9 mouse cellular contexts compared by ENCODE assay signal in the genomic region with DNA sequence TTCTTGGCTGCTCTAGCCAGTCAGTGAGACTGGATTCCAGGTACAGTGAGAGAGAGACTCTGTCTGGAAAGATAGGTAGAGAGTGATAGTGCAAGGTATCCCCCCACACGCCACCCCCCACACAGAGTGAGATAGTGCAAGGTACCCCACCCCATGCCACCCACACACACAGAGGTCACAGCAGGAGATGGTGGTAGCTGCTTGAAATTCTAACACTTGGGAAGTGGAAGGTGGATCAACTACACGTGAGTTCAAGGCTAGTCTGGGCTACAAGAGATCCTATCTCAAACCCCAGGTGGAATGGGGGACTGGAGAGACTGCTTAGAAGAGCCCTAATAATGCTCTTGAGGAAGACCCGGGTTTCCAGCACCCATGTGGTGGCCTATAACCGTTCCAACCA. TPM values are rescaled to one million over a fixed set of nuclear protein-coding genes. Genes with fewer than 3 reads are reported as not detected.
A peak's percentile ranks its signal among the peaks of the same experiment; 100 is the strongest.
DNase-seq lines count a peak whose midpoint lies in the region; ATAC-seq and TF ChIP-seq lines count a peak whose summit lies in the region.
"Had no signal": no experiment of that assay in that cellular context is flagged by ENCODE, and none has a peak within 500 bp of the region (broad histone marks: within the 10 kb centered on the region; RNA-seq: fewer than 3 reads in every experiment).

No protein-coding gene starts in this region.

- H3K9ac ChIP-seq in heart, embryonic 13.5 days, result peak overlapping the region; percentile 82
- peak overlapping the region; percentile 73 for H3K9ac ChIP-seq in MEL (ENCODE audit: control insufficient read depth, low read depth, low read length, poor library complexity, severe bottlenecking)
- H3K9ac ChIP-seq in hindbrain, embryonic 12.5 days, result peak overlapping the region; percentile 75
- H3K9ac ChIP-seq in midbrain, embryonic 12.5 days (replicated peaks), result peak overlapping the region; percentile 76

- TF ChIP-seq EP300 in MEL (IDR thresholded peaks at IDR 0.05; ENCODE audit: low read depth in 1 of 2, low read length in 2 of 2), result no peak

- DNase-seq in heart, postnatal 25 days (ENCODE audit: low spot score), result no peak
- peak; percentile 61 for DNase-seq in MEL (ENCODE audit: low read depth, low spot score)
- no peak for DNase-seq in frontal cortex, postnatal 25 days (ENCODE audit: low spot score in 2 of 2)
- no peak for DNase-seq in layer of hippocampus, adult 18-20 months (ENCODE audit: low spot score in 2 of 2)
- DNase-seq: thymus, postnatal 25 days had no signal

- no peak for ATAC-seq in heart, embryonic 13.5 days (ENCODE audit: extremely low read depth, insufficient number of reproducible peaks, low FRiP score, low TSS enrichment)
- ATAC-seq in hindbrain, embryonic 12.5 days (ENCODE audit: low FRiP score), result no peak
- no peak for ATAC-seq in midbrain, embryonic 12.5 days (ENCODE audit: low FRiP score, low read depth)
- no peak for ATAC-seq in erythroid progenitor cell, adult 5-6 weeks (replicated peaks; ENCODE audit: low FRiP score, poor library complexity, severe bottlenecking)

- H3K4me1 ChIP-seq in heart, embryonic 13.5 days, result peaks cover 25% of the 10 kb centered on the region
- H3K4me1 ChIP-seq in MEL (ENCODE audit: control insufficient read depth in 1 of 2, insufficient read depth in 2 of 2, low read length in 2 of 2), result peaks cover 9 to 18% of the 10 kb centered on the region in 2 experiments; a peak in 3 of 4 replicates
- peaks cover 19% of the 10 kb centered on the region for H3K4me1 ChIP-seq in hindbrain, embryonic 12.5 days
- H3K4me1 ChIP-seq in midbrain, embryonic 12.5 days, result peaks cover 28% of the 10 kb centered on the region

- H3K36me3 ChIP-seq in heart, embryonic 13.5 days, result peaks cover 30% of the 10 kb centered on the region
- H3K36me3 ChIP-seq in MEL (ENCODE audit: control insufficient read depth in 1 of 2, insufficient read depth in 2 of 2, low read length in 2 of 2), result peaks cover 0 to 43% of the 10 kb centered on the region in 2 experiments; a peak in 2 of 4 replicates
- H3K36me3 ChIP-seq in hindbrain, embryonic 12.5 days, result peaks cover 13% of the 10 kb centered on the region; the same call in 1 of the 2 replicates
- peaks cover 9% of the 10 kb centered on the region for H3K36me3 ChIP-seq in midbrain, embryonic 12.5 days

- peak overlapping the region; percentile 76 for H3K4me2 ChIP-seq in heart, embryonic 13.5 days
- H3K4me2 ChIP-seq in hindbrain, embryonic 12.5 days (replicated peaks), result peak overlapping the region; percentile 84
- peak overlapping the region; percentile 80 for H3K4me2 ChIP-seq in midbrain, embryonic 12.5 days (replicated peaks)

- H3K9me3 ChIP-seq in heart, embryonic 13.5 days, result no peaks in the 10 kb centered on the region
- no peaks in the 10 kb centered on the region for H3K9me3 ChIP-seq in MEL (replicated peaks; ENCODE audit: insufficient read depth, low read length)
- no peaks in the 10 kb centered on the region for H3K9me3 ChIP-seq in hindbrain, embryonic 12.5 days (replicated peaks)
- H3K9me3 ChIP-seq in midbrain, embryonic 12.5 days, result no peaks in the 10 kb centered on the region

- H3K27me3 ChIP-seq in heart, embryonic 13.5 days (replicated peaks), result no peaks in the 10 kb centered on the region
- no peaks in the 10 kb centered on the region for H3K27me3 ChIP-seq in MEL (ENCODE audit: control insufficient read depth in 1 of 2, insufficient read depth in 2 of 2, low read length in 2 of 2)
- H3K27me3 ChIP-seq in hindbrain, embryonic 12.5 days, result no peaks in the 10 kb centered on the region
- H3K27me3 ChIP-seq in midbrain, embryonic 12.5 days, result no peaks in the 10 kb centered on the region

- TF ChIP-seq CTCF in MEL (IDR thresholded peaks at IDR 0.05 in 2 of 3, conservative IDR thresholded peaks at IDR 0.05 in 1 of 3; ENCODE audit: control insufficient read depth in 1 of 3, insufficient read depth in 1 of 3, low read depth in 2 of 3, low read length in 3 of 3, poor library complexity in 1 of 3, severe bottlenecking in 1 of 3), result no peak

- peak in 1 of 2 experiments; percentile 16; a peak in 1 of 4 replicates for TF ChIP-seq POLR2A in MEL (IDR thresholded peaks at IDR 0.05; ENCODE audit: control insufficient read depth in 1 of 2, insufficient read depth in 1 of 2, low read depth in 1 of 2, low read length in 2 of 2, poor library complexity in 1 of 2)

- peak overlapping the region; percentile 97 for H3K27ac ChIP-seq in heart, embryonic 13.5 days (replicated peaks)
- peak overlapping the region; percentile 88 for H3K27ac ChIP-seq in MEL (ENCODE audit: control insufficient read depth, low read depth, low read length)
- H3K27ac ChIP-seq in hindbrain, embryonic 12.5 days, result no peak overlapping the region
- peak overlapping the region; percentile 97; the same call in 1 of the 2 replicates for H3K27ac ChIP-seq in midbrain, embryonic 12.5 days (replicated peaks)

- no peak for TF ChIP-seq RAD21 in MEL (IDR thresholded peaks at IDR 0.05; ENCODE audit: low read depth, low read length)

- peaks cover 45% of the 10 kb centered on the region for H3K79me2 ChIP-seq in MEL (ENCODE audit: control insufficient read depth, insufficient read depth, low read length, poor library complexity)

- intact Hi-C loops in heart, postnatal 25 days (cut with DNase I), result loop anchor here (5.0 to 10.0 kb wide), 3 partner anchors 514 to 754 kb away; a partner anchor contains a TSS

- 31% methylated on average over 4 of the region's 4 CpGs for WGBS in heart, embryonic 13.5 days
- 57% methylated on average over 4 of the region's 4 CpGs for WGBS in hindbrain, embryonic 12.5 days
- 43% methylated on average over 4 of the region's 4 CpGs for WGBS in midbrain, embryonic 12.5 days

- H3K4me3 ChIP-seq in heart, embryonic 13.5 days, result peak overlapping the region; percentile 68
- peak overlapping the region; percentile 60 to 65 for H3K4me3 ChIP-seq in MEL (ENCODE audit: control insufficient read depth in 1 of 2, insufficient read depth in 1 of 2, low read depth in 2 of 2, low read length in 2 of 2)
- peak overlapping the region; percentile 64 for H3K4me3 ChIP-seq in hindbrain, embryonic 12.5 days
- peak overlapping the region; percentile 68 for H3K4me3 ChIP-seq in midbrain, embryonic 12.5 days

RNA-seq across cellular contexts. Expression of a gene that starts 0.8 kb away (rescaled TPM):
- polyA plus RNA-seq in heart, embryonic 13.5 days (2015; fragmentation: Nextera tagmentation; extraction: Ambion mirVana), result 7.1 and 7.8 TPM in 2 replicates
- 1 to 10 TPM; 5.4 to 5.8 TPM for total RNA-seq in heart, postnatal 25 days (2021)
- 11.8 and 15.0 TPM in 2 replicates for total RNA-seq in MEL (2012; rRNA removed)
- 1 to 10 TPM in 1 of 2 experiments, not detected in 1; 8.6 TPM for polyA plus RNA-seq in MEL (2012; ENCODE audit: insufficient read depth in 1 of 2, insufficient read length in 2 of 2, low read depth in 1 of 2, low replicate concordance in 2 of 2, missing spikeins in 1 of 2)
- polyA plus RNA-seq in hindbrain, embryonic 12.5 days (2016; fragmentation: Nextera tagmentation; extraction: Ambion mirVana), result 5.7 TPM in 2 replicates
- 4.9 and 5.9 TPM in 2 replicates for polyA plus RNA-seq in midbrain, embryonic 12.5 days (2016; fragmentation: Nextera tagmentation; extraction: Ambion mirVana)
- total RNA-seq in erythroid progenitor cell, adult 5-6 weeks (2015; ENCODE audit: low replicate concordance), result 13.0 and 16.9 TPM in 2 replicates
- total RNA-seq in erythroid progenitor cell, adult 5-6 weeks (2017; ENCODE audit: low replicate concordance), result 1.6 and 13.6 TPM in 2 replicates
- total RNA-seq in layer of hippocampus, adult 18-20 months (2021), result 1 to 10 TPM; 8.6 to 9.3 TPM

RNA-seq across cellular contexts. Expression of a gene that starts 1.1 kb away (rescaled TPM):
- polyA plus RNA-seq in heart, embryonic 13.5 days (2015; fragmentation: Nextera tagmentation; extraction: Ambion mirVana), result 309 and 354 TPM in 2 replicates
- total RNA-seq in heart, postnatal 25 days (2021), result 100 to 1,000 TPM; 147 to 169 TPM
- total RNA-seq in MEL (2012; rRNA removed), result 113 and 128 TPM in 2 replicates
- polyA plus RNA-seq in MEL (2012; ENCODE audit: insufficient read depth in 1 of 2, insufficient read length in 2 of 2, low read depth in 1 of 2, low replicate concordance in 2 of 2, missing spikeins in 1 of 2), result 100 to 1,000 TPM in 1 of 2 experiments, not detected in 1; 102 TPM
- polyA plus RNA-seq in hindbrain, embryonic 12.5 days (2016; fragmentation: Nextera tagmentation; extraction: Ambion mirVana), result 309 and 314 TPM in 2 replicates
- polyA plus RNA-seq in midbrain, embryonic 12.5 days (2016; fragmentation: Nextera tagmentation; extraction: Ambion mirVana), result 333 and 349 TPM in 2 replicates
- 38.1 and 66.7 TPM in 2 replicates for total RNA-seq in erythroid progenitor cell, adult 5-6 weeks (2015; ENCODE audit: low replicate concordance)
- 30.7 and 36.3 TPM in 2 replicates for total RNA-seq in erythroid progenitor cell, adult 5-6 weeks (2017; ENCODE audit: low replicate concordance)
- 10 to 100 TPM; 58.4 to 63.7 TPM for total RNA-seq in layer of hippocampus, adult 18-20 months (2021)

RNA-seq across cellular contexts. Expression of a gene that starts 9.2 kb away (rescaled TPM):
- polyA plus RNA-seq in heart, embryonic 13.5 days (2015; fragmentation: Nextera tagmentation; extraction: Ambion mirVana), result 1.8 and 2.4 TPM in 2 replicates
- total RNA-seq in heart, postnatal 25 days (2021), result 10 to 100 TPM; 12.1 to 13.5 TPM
- 10.4 and 11.3 TPM in 2 replicates for total RNA-seq in MEL (2012; rRNA removed)
- polyA plus RNA-seq in MEL (2012; ENCODE audit: insufficient read depth in 1 of 2, insufficient read length in 2 of 2, low read depth in 1 of 2, low replicate concordance in 2 of 2, missing spikeins in 1 of 2), result 10 to 100 TPM in 1 of 2 experiments, not detected in 1; 15.8 TPM
- 5.2 and 7.5 TPM in 2 replicates for polyA plus RNA-seq in hindbrain, embryonic 12.5 days (2016; fragmentation: Nextera tagmentation; extraction: Ambion mirVana)
- 4.5 and 6.0 TPM in 2 replicates for polyA plus RNA-seq in midbrain, embryonic 12.5 days (2016; fragmentation: Nextera tagmentation; extraction: Ambion mirVana)
- 27.4 and 31.0 TPM in 2 replicates for total RNA-seq in erythroid progenitor cell, adult 5-6 weeks (2015; ENCODE audit: low replicate concordance)
- 48.4 and 75.7 TPM in 2 replicates for total RNA-seq in erythroid progenitor cell, adult 5-6 weeks (2017; ENCODE audit: low replicate concordance)
- 10 to 100 TPM; 71.3 to 72.3 TPM for total RNA-seq in layer of hippocampus, adult 18-20 months (2021)

RNA-seq across cellular contexts. Expression of a gene that starts 9.3 kb away (rescaled TPM):
- polyA plus RNA-seq in heart, embryonic 13.5 days (2015; fragmentation: Nextera tagmentation; extraction: Ambion mirVana), result 204 and 221 TPM in 2 replicates
- 100 to 1,000 TPM; 114 to 121 TPM for total RNA-seq in heart, postnatal 25 days (2021)
- 552 and 588 TPM in 2 replicates for total RNA-seq in MEL (2012; rRNA removed)
- 100 to 1,000 TPM; 387 to 567 TPM for polyA plus RNA-seq in MEL (2012; ENCODE audit: insufficient read depth in 1 of 2, insufficient read length in 2 of 2, low read depth in 1 of 2, low replicate concordance in 2 of 2, missing spikeins in 1 of 2)
- polyA plus RNA-seq in hindbrain, embryonic 12.5 days (2016; fragmentation: Nextera tagmentation; extraction: Ambion mirVana), result 326 and 341 TPM in 2 replicates
- 350 and 378 TPM in 2 replicates for polyA plus RNA-seq in midbrain, embryonic 12.5 days (2016; fragmentation: Nextera tagmentation; extraction: Ambion mirVana)
- total RNA-seq in erythroid progenitor cell, adult 5-6 weeks (2015; ENCODE audit: low replicate concordance), result 104 and 114 TPM in 2 replicates
- 71.1 and 77.6 TPM in 2 replicates for total RNA-seq in erythroid progenitor cell, adult 5-6 weeks (2017; ENCODE audit: low replicate concordance)
- 100 to 1,000 TPM; 115 to 123 TPM for total RNA-seq in layer of hippocampus, adult 18-20 months (2021)

RNA-seq across cellular contexts. Expression of a gene that starts 26.3 kb away (rescaled TPM):
- polyA plus RNA-seq in heart, embryonic 13.5 days (2015; fragmentation: Nextera tagmentation; extraction: Ambion mirVana), result 0.99 and 1.2 TPM in 2 replicates
- 1 to 10 TPM; 1.5 to 1.6 TPM for total RNA-seq in heart, postnatal 25 days (2021)
- 0.27 and 0.65 TPM in 2 replicates for total RNA-seq in MEL (2012; rRNA removed)
- polyA plus RNA-seq in MEL (2012; ENCODE audit: insufficient read depth in 1 of 2, insufficient read length in 2 of 2, low read depth in 1 of 2, low replicate concordance in 2 of 2, missing spikeins in 1 of 2), result 1 to 10 TPM in 1 of 2 experiments, not detected in 1; 1.0 TPM
- 7.7 and 8.0 TPM in 2 replicates for polyA plus RNA-seq in hindbrain, embryonic 12.5 days (2016; fragmentation: Nextera tagmentation; extraction: Ambion mirVana)
- 4.6 and 4.7 TPM in 2 replicates for polyA plus RNA-seq in midbrain, embryonic 12.5 days (2016; fragmentation: Nextera tagmentation; extraction: Ambion mirVana)
- total RNA-seq in erythroid progenitor cell, adult 5-6 weeks (2015; ENCODE audit: low replicate concordance), result 8.0 and 29.9 TPM in 2 replicates
- 6.8 and 19.2 TPM in 2 replicates for total RNA-seq in erythroid progenitor cell, adult 5-6 weeks (2017; ENCODE audit: low replicate concordance)
- 1 to 10 TPM; 3.2 to 4.2 TPM for total RNA-seq in layer of hippocampus, adult 18-20 months (2021)
